Mouse (Mus musculus): ENCODE data around the gene Gse1. TPM values are rescaled to one million over a fixed set of nuclear protein-coding genes. Genes with fewer than 3 reads are reported as not detected.
A peak's percentile ranks its signal among the peaks of the same experiment; 100 is the strongest.

Gene Gse1
- polyA plus RNA-seq, 1 experiment, result 14.7 TPM

DNA sequence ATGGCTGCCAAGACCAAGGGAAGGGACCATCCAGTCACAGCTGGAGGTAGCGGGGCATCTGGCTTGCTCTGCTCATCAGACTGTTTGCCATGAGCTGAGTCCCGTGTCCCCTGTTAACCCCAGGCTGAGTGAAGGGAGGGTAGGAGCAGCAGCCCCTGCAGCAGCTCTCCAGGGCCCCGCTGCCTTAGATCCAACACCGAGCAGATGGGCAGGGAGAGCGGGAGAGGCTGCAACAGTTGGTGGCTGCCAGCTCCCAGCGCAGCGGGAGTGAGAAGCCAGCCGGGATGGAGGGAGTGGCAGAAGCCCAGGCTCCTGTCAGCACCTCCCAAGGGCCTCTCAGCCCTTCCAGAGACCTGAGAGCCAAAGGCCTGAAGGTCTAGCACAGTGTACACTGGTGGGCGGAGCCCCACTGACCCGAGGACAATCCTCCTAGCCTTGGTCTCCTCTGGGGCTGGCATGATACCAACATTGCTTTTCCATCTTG, 61.5 kb downstream of the Gse1 start:
- H3K4me2 ChIP-seq (ENCODE audit: low read depth), result peak overlapping the region; percentile 18
- H3ac ChIP-seq (ENCODE audit: control insufficient read depth, insufficient read length), result no peak overlapping the region
- TF ChIP-seq TCF3 (IDR thresholded peaks at IDR 0.05; ENCODE audit: insufficient read length, low read depth) (no peak), REST (IDR thresholded peaks at IDR 0.05; ENCODE audit: insufficient read depth, insufficient read length) (no peak), CEBPB (IDR thresholded peaks at IDR 0.05; ENCODE audit: insufficient read depth, poor library complexity, severe bottlenecking) (no peak), POLR2A (IDR thresholded peaks at IDR 0.05; ENCODE audit: insufficient read length, low read depth) (no peak), USF1 (IDR thresholded peaks at IDR 0.05; ENCODE audit: low read depth) (no peak), MYOD1 (IDR thresholded peaks at IDR 0.05; ENCODE audit: control insufficient read depth in 1 of 3, insufficient read length in 2 of 3, low read depth in 2 of 3) (peak in 1 of 3 experiments; percentile 48), POLR2AphosphoS2 (IDR thresholded peaks at IDR 0.05; ENCODE audit: insufficient read length, low read depth) (no peak), TCF12 (IDR thresholded peaks at IDR 0.05; ENCODE audit: insufficient read depth, poor library complexity, severe bottlenecking) (no peak), E2F4 (IDR thresholded peaks at IDR 0.05; ENCODE audit: insufficient read depth) (no peak), MYOG (IDR thresholded peaks at IDR 0.05; ENCODE audit: control insufficient read depth in 1 of 3, insufficient read depth in 1 of 3, insufficient read length in 2 of 3, low read depth in 2 of 3) (peak in 2 of 3 experiments; percentile 55 to 83), MAX (IDR thresholded peaks at IDR 0.05; ENCODE audit: low read depth) (no peak)
- H3K27me3 ChIP-seq (ENCODE audit: control insufficient read depth, insufficient read depth, insufficient read length), result no peaks in the 10 kb centered on the region
- no peak overlapping the region for H3K4me3 ChIP-seq
- H3K79me2 ChIP-seq (ENCODE audit: control insufficient read depth, insufficient read depth), result peaks cover 27% of the 10 kb centered on the region
- no peaks in the 10 kb centered on the region for H3K36me3 ChIP-seq (ENCODE audit: control insufficient read depth, insufficient read depth)

DNA sequence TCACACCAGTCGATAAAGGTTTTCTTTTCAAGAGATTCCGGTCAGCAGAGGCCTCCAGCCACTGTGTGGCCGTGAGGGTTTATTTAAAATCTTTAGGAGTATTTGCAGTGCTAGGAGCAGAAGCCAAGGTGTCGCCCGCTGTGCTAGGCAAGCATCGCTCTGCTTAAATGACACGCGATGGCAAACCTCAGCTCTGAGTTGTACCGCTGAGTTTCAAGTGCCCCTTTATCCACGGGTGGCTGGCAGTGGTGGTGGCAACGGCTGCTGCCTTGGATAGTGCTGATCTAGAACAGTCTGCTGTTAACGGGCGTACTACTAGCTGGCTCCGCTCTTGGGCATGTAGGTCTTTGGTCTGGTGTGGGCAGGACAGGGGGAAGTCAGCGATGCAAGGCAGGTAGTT, 62.4 kb downstream of the Gse1 start:
- no peak overlapping the region for H3K4me3 ChIP-seq
- TF ChIP-seq POLR2A (IDR thresholded peaks at IDR 0.05; ENCODE audit: insufficient read length, low read depth), result no peak
- TF ChIP-seq MYOD1 (IDR thresholded peaks at IDR 0.05; ENCODE audit: control insufficient read depth in 1 of 3, insufficient read length in 2 of 3, low read depth in 2 of 3), result no peak
- TF ChIP-seq E2F4 (IDR thresholded peaks at IDR 0.05; ENCODE audit: insufficient read depth), result no peak
- no peak for TF ChIP-seq MAX (IDR thresholded peaks at IDR 0.05; ENCODE audit: low read depth)
- TF ChIP-seq CEBPB (IDR thresholded peaks at IDR 0.05; ENCODE audit: insufficient read depth, poor library complexity, severe bottlenecking), result no peak
- TF ChIP-seq TCF12 (IDR thresholded peaks at IDR 0.05; ENCODE audit: insufficient read depth, poor library complexity, severe bottlenecking), result no peak
- no peak for TF ChIP-seq MYOG (IDR thresholded peaks at IDR 0.05; ENCODE audit: control insufficient read depth in 1 of 3, insufficient read depth in 1 of 3, insufficient read length in 2 of 3, low read depth in 2 of 3)
- TF ChIP-seq TCF3 (IDR thresholded peaks at IDR 0.05; ENCODE audit: insufficient read length, low read depth), result no peak
- TF ChIP-seq POLR2AphosphoS2 (IDR thresholded peaks at IDR 0.05; ENCODE audit: insufficient read length, low read depth), result no peak
- no peak for TF ChIP-seq REST (IDR thresholded peaks at IDR 0.05; ENCODE audit: insufficient read depth, insufficient read length)
- TF ChIP-seq SRF (IDR thresholded peaks at IDR 0.05; ENCODE audit: control insufficient read depth, insufficient read length, low read depth), result no peak
- H3K36me3 ChIP-seq (ENCODE audit: control insufficient read depth, insufficient read depth), result no peaks in the 10 kb centered on the region
- H3K27me3 ChIP-seq (ENCODE audit: control insufficient read depth, insufficient read depth, insufficient read length), result no peaks in the 10 kb centered on the region
- peaks cover 23% of the 10 kb centered on the region for H3K79me2 ChIP-seq (ENCODE audit: control insufficient read depth, insufficient read depth)
- no peak overlapping the region for H3K4me2 ChIP-seq (ENCODE audit: low read depth)
- H3ac ChIP-seq (ENCODE audit: control insufficient read depth, insufficient read length), result no peak overlapping the region

DNA sequence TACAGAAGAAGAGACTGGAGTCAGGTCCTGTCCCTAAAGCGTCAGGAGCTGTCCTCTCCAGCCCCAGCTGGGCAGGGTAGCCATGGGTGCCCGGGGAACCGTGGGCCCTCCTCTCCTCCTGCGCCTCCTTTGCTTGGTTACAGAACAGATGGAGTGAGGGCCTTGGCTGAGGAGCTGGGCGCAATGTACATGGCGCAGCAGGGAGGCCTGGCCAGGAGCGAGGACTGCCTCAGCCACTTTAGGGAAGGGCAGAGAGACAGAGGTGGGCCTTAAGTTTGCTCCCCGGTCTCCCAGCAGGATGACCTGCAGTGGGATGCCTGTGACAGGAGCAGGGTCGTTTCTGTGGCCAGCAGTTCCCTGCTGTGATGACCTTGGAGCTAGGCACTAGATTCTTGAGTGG, 63.4 kb downstream of the Gse1 start:
- Histone ChIP-seq H3K79me2 (ENCODE audit: control insufficient read depth, insufficient read depth) (peaks cover 15% of the 10 kb centered on the region), H3K36me3 (ENCODE audit: control insufficient read depth, insufficient read depth) (no peaks in the 10 kb centered on the region), H3ac (ENCODE audit: control insufficient read depth, insufficient read length) (no peak overlapping the region), H3K4me3 (no peak overlapping the region), H3K27me3 (ENCODE audit: control insufficient read depth, insufficient read depth, insufficient read length) (no peaks in the 10 kb centered on the region), H3K4me2 (ENCODE audit: low read depth) (no peak overlapping the region)
- TF ChIP-seq MYOD1 (IDR thresholded peaks at IDR 0.05; ENCODE audit: control insufficient read depth in 1 of 3, insufficient read length in 2 of 3, low read depth in 2 of 3), result no peak
- no peak for TF ChIP-seq SRF (IDR thresholded peaks at IDR 0.05; ENCODE audit: control insufficient read depth, insufficient read length, low read depth)
- TF ChIP-seq TCF3 (IDR thresholded peaks at IDR 0.05; ENCODE audit: insufficient read length, low read depth), result no peak
- TF ChIP-seq TCF12 (IDR thresholded peaks at IDR 0.05; ENCODE audit: insufficient read depth, poor library complexity, severe bottlenecking), result no peak
- no peak for TF ChIP-seq CEBPB (IDR thresholded peaks at IDR 0.05; ENCODE audit: insufficient read depth, poor library complexity, severe bottlenecking)
- no peak for TF ChIP-seq POLR2A (IDR thresholded peaks at IDR 0.05; ENCODE audit: insufficient read length, low read depth)
- TF ChIP-seq REST (IDR thresholded peaks at IDR 0.05; ENCODE audit: insufficient read depth, insufficient read length), result no peak
- TF ChIP-seq MAX (IDR thresholded peaks at IDR 0.05; ENCODE audit: low read depth), result no peak
- no peak for TF ChIP-seq MYOG (IDR thresholded peaks at IDR 0.05; ENCODE audit: control insufficient read depth in 1 of 3, insufficient read depth in 1 of 3, insufficient read length in 2 of 3, low read depth in 2 of 3)
- TF ChIP-seq USF1 (IDR thresholded peaks at IDR 0.05; ENCODE audit: low read depth), result no peak
- no peak for TF ChIP-seq POLR2AphosphoS2 (IDR thresholded peaks at IDR 0.05; ENCODE audit: insufficient read length, low read depth)
- TF ChIP-seq E2F4 (IDR thresholded peaks at IDR 0.05; ENCODE audit: insufficient read depth), result no peak

DNA sequence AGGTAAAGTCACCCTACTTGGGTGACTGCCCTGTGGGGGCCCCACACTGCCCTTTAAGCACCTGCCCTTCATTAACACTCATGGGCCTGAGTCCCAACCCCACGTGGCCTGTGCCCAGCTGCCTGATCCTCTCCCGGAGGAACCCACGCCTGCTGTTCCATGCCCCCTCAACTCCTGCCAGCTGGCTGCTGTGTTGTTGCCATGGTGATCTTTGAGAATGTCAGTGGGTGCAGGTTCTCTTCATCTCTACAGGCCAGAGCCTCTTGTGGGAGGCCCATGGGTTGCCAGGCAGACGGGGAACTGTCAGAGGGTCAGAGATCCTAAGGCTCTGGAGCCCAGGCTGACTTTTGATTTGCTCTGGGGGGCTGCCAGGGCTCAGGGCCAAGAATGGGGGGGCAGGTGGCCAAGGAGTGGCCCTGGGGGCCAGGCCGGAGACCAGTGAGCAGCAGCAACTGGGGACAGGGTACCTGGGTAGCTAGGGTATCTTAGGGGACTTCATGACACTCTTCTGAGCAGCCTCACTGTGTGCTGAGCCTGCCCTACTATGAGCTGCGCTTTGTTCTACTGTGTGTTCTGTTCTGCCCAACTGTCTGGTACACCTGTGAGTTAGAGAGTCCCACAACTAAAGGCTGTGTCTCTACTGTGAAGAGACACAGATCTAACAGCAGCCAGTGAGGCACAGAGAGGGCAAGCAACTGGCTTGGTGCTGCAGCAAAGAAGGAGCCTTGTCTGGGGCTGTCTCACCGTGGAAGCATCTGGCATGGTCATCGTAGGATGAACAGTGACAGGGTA, 64.3 kb downstream of the Gse1 start:
- Histone ChIP-seq H3K4me3 (no peak overlapping the region), H3ac (ENCODE audit: control insufficient read depth, insufficient read length) (no peak overlapping the region), H3K79me2 (ENCODE audit: control insufficient read depth, insufficient read depth) (peaks cover 19% of the 10 kb centered on the region), H3K36me3 (ENCODE audit: control insufficient read depth, insufficient read depth) (no peaks in the 10 kb centered on the region), H3K27me3 (ENCODE audit: control insufficient read depth, insufficient read depth, insufficient read length) (no peaks in the 10 kb centered on the region), H3K4me2 (ENCODE audit: low read depth) (no peak overlapping the region)
- TF ChIP-seq TCF3 (IDR thresholded peaks at IDR 0.05; ENCODE audit: insufficient read length, low read depth) (no peak), MAX (IDR thresholded peaks at IDR 0.05; ENCODE audit: low read depth) (no peak), REST (IDR thresholded peaks at IDR 0.05; ENCODE audit: insufficient read depth, insufficient read length) (no peak), MYOD1 (IDR thresholded peaks at IDR 0.05; ENCODE audit: control insufficient read depth in 1 of 3, insufficient read length in 2 of 3, low read depth in 2 of 3) (peak in 2 of 3 experiments; percentile 65 to 80), MYOG (IDR thresholded peaks at IDR 0.05; ENCODE audit: control insufficient read depth in 1 of 3, insufficient read depth in 1 of 3, insufficient read length in 2 of 3, low read depth in 2 of 3) (peak in 2 of 3 experiments; percentile 76 to 77), SRF (IDR thresholded peaks at IDR 0.05; ENCODE audit: control insufficient read depth, insufficient read length, low read depth) (no peak), POLR2A (IDR thresholded peaks at IDR 0.05; ENCODE audit: insufficient read length, low read depth) (no peak)

Data from myocyte (in vitro differentiated cells).